Mouse (Mus musculus) cerebellum, adult 8-10 months (tissue): ENCODE measurements around the gene Hectd1.
A peak's percentile ranks its signal among the peaks of the same experiment; 100 is the strongest.

ENCODE experiments used
- DNase-seq: peaks from one replicate; pipeline ENCODE4 v3.0.0; 2022

Hectd1 gene

GRCm38 (mm10) chr12:51829290-51830076 is at the start of gene Hectd1:
Hectd1 (minus strand) TSS chr12:51829536.
- DNase-seq: peak; percentile 80

DNA sequence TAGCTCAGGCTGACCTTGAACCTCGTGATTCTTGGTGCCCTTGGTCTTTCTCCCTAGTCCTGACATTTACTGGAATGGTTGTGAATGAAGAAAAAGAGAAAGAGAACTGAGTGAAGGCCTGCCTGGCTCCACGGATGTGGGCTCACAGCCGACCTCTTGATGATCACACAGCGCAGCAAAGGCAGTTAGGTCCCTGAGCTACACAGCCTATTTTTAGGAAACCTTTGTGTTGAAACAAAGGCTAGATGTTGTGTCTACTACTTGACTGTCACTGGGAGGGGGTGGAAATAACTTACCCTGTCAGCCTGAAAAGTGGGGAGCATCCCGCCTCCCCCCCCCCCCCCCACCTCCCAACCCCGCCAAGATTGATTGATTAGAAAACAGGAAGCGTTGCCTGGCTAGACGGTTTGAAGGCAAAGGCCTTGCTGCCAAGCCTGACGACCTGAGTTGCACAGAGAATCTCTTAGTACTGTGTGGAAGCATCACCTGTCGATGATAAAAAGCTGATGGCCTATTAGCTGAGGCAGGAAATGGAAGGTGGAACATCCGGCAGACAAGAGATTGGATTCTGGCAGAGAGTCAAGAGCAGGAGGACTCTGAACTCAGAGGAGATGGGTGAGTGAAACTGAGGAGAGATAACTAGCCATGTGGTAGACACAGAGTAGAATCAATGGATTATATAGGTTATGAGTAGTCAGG is 42.3 kb upstream of the Hectd1 start:
- no peak for DNase-seq

DNA sequence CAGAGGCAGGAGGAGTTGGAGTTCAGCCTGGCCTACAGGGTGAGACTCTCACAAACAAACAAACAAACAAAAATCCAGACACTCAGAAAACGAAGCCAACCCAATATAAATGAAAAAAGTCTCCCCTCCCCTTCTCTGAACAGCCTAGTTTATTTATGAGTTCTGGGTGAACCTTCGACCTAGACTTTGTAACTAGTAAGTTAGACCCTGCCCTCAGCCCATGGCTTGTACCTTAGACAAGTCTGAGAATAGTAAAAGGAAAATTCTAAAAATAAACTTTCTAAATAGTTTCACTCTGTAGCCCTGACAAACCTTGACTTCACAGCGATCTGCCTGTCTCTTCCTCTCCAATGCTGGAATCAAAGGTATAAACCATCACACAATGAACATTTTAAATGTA is 40.2 kb upstream of the Hectd1 start:
- no peak for DNase-seq

- no peak for DNase-seq
Observed at GRCm38 (mm10) chr12:51867076-51867475, 37.7 kb upstream of the Hectd1 start.

GRCm38 (mm10) chr12:51866226-51866910 is 37.0 kb upstream of the Hectd1 start:
- no peak for DNase-seq

DNA sequence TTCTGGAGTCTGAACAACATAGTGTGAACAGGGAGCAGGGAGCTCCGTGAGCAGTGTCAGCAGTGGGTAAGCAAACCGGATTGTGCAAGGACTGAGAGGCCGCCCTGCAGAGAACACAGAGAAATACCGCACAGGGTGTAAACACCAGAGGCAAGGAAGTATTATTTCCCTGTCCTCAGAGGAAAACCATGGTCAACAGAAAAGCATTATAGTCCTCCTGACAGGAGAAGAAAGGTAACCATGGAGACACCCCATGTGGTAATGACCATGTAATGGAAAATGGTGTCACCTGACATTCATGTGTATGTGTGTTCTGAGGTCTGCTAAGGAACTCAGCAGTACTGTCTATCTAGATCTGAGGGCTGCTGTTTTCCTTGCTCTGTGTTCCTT is 36.4 kb upstream of the Hectd1 start:
- no peak for DNase-seq

GRCm38 (mm10) chr12:51865061-51865789 is 35.9 kb upstream of the Hectd1 start:
- DNase-seq: no peak

DNA sequence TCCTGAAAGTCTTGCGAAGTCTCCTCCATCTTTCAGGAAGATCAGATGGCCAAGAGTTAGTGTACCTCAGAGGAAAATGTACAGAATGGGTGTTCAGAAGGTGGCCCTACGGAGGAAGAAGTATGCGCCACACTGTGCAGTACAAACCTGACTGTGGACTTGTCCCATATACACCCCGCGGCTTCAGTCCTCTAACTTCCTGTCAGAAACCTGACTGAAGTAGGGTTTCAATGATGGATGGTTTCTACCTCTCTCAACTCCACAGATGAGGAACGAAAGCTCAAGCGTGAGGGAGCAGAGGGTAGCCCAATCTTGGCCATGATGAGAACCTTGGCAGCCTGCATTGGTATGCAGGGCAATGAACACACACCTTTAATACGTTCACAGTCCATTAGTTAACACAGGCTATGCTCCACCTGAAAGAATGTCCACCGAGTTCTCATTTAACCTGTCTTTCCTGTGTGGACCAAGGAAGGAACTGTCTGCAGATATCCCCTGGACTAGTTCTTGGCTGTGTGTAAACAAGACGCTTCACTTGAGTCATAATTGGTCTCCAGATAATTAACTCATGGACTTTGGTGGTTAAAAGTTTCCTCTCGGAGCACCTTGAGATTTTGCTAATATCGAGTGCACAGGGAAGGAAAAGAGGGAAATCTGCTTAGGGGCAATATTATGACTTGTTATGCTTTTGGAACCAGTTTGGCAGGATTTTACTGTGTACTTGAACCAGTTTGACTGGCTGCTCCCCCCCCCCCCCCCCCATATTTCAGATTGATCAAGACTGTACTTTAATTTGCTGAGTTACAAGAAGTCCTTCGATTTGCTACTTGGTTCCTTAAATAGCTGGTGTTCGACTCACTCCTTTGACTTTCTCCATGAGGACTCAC is 34.0 kb upstream of the Hectd1 start:
- no peak for DNase-seq

- no peak for DNase-seq
Observed at GRCm38 (mm10) chr12:51858134-51859028, 29.0 kb upstream of the Hectd1 start.

DNA sequence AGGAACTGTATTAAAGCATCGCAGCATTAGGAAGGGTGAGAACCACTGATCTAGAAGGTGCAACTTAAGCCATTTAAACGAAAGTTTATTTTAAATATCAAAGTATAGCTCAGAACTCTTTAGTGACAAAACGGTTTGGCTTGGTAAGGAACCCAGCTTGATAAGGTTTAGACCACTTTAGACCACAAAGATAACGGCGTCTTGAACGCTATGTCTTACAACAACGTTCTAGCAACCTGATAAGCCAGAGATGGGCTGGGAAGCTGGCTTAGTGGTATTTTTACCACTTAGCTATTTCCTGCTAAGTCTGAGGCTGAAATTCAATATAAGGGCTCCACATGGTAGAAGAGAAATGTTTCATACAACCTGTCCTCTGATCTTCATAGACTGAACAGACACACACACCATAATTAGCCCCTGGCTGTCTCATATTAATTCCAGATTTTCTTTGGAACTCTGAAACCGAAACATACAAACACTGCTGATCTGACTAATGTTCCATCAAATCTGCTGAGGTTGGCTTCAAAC is 27.5 kb upstream of the Hectd1 start:
- DNase-seq: no peak

DNA sequence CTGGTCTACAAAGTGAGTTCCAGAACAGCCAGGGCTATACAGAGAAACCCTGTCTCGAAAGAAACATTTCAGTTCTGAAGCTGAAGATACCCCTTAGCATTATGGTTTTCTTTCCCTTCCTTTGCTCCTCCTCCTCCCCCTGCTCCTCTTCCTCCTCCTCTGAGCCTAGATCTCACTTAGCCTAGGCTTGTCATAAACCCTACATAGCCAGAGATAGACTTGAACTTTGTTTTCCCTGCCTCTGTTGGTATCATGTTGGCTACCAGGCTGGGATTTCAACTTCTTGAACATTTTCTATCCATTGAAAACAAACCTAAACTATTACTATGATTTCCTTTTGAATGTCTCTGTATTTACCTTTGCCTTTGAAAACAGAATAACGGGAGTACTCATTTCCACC is 26.5 kb upstream of the Hectd1 start:
- no peak for DNase-seq

- no peak for DNase-seq
Observed at GRCm38 (mm10) chr12:51855453-51855852, 26.1 kb upstream of the Hectd1 start.

DNA sequence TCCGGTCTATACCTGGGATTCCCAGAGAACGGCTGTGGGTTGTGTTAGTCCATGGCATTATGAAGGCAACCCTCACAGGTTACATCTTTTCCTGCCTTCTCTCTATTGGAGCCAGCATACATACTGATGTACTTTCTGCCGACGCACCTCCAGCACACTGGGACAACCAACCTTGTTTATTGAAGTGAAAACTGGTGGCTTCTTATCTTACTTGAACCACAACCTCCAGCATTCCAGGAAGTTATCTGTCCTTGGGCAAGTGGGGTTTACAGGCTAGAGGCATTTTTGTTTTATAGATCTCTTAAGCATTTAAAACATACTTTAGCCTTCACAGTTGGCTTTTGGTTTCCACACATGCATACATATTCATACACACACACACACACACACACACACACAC is 22.3 kb upstream of the Hectd1 start:
- DNase-seq: no peak

DNA sequence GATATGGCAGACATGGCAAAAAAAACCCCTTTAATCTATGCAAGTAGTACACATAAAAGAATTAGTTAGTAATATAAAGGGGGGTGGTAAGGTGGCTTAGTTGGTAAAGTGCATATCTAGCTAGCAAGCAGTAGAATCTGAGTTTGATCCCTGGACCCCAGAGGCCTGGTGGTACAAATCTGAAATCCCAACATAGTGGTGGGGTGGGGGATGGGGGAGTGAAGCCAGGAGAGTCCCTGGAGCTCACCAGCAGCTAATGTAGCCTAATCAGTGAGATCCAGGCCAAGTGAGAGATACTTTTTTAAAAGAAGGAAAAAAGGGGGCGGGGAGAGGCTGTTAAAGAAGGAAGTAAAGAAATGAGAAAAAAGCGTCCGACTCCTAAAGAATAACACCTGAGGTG is 21.8 kb upstream of the Hectd1 start:
- DNase-seq: no peak

GRCm38 (mm10) chr12:51850339-51850738 is 21.0 kb upstream of the Hectd1 start:
- no peak for DNase-seq

DNA sequence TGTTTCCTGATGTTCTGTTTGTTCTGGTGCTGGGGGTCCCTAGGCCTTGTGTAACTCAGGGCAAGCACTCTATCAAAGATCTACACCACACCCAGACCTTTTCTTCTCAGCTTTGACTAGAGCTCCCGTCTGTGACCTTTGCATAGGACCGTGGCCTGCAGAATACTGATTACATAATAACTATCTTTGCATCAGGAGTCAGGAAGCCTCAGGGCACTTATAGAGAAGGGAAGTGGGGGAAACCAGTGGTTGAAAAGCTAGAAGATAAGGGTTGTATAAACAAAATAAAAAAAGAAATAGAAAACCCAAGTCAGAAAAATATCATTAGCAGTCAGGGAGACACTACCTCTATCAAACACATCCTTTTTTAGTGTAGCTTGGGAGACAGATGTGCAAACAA is 20.6 kb upstream of the Hectd1 start:
- no peak for DNase-seq

- no peak for DNase-seq
Observed at GRCm38 (mm10) chr12:51847953-51848680, 18.8 kb upstream of the Hectd1 start.

DNA sequence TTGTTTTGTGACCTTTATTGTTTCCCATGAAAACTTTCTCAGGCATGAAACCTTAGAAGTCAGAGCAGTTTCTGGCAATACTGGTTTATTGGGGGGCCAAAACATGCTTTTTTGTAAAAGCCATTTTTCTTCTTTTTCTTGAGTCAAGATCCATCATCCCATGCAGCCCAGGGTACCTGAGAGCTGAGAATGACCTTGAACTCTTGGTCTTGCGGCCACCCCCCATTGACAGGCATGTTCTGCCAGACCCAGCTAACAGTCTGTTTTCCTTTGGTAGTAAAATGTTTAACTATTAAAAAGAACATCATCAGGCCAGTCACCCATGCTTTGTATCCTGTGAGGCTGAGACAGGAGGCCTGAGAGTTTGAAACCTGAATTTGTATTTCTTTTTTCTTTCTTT is 15.9 kb upstream of the Hectd1 start:
- no peak for DNase-seq

DNA sequence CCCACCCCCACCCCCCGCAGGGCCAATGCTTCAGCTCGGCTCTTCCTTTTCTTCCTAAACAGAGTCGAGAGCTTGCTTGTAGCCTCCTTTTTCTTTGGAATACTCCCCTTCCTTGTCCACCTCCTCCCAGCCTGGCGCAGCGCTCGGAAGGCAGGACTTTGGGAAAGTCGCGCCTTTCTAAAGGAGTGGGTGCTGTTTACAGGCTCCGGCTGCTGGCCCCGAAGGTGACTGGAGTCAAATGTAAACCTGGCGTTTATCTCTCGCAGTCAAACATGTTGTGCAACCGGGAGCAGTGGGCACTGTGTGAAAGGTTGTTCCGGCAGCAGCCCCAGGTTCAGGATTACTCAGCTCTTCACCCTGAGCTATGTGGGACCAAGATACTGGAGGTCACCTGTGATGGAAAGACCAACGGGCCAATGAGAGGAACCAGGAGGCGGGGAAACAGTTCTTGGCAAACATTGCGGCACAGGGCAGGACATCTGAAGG is 15.5 kb upstream of the Hectd1 start:
- peak; percentile 96 for DNase-seq
